Mouse (Mus musculus) liver, embryonic 14.5 days (tissue): ENCODE measurements around the gene Serpina3m.

ENCODE experiments used
- CTCF ChIP-seq: IDR thresholded peaks from 2 replicates; pipeline ENCODE4 v1.5.1; 2016; ENCODE audit warnings: antibody characterized with exemption, low read depth, control low read depth
- EP300 ChIP-seq: IDR thresholded peaks from 2 replicates; pipeline ENCODE4 v1.6.1; 2016; ENCODE audit warnings: antibody characterized with exemption, low read depth

DNA sequence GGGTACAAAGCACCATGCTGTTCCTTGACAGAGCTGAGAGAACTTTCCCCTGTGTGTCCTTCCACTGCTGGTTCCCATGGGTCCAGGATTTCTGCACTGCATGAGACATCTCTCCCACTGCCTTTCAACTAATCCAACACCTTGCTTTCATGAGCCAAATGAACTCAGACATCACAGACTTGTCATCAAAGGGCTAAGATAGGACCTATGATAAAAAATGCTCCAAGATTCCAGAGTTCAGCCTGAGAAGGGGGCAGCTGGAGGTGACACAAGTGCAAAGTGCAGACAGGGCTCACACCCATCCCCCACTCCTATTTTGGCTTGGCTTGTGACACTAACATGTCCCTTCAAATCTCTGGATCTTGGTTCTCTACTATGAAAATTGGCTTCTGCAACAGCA is 50.2 kb downstream of the Serpina3m start:
- TF ChIP-seq CTCF (no peak), EP300 (no peak)
